Mouse (Mus musculus): ENCODE results near the gene Pla2g4a.

Pla2g4a gene

DNA sequence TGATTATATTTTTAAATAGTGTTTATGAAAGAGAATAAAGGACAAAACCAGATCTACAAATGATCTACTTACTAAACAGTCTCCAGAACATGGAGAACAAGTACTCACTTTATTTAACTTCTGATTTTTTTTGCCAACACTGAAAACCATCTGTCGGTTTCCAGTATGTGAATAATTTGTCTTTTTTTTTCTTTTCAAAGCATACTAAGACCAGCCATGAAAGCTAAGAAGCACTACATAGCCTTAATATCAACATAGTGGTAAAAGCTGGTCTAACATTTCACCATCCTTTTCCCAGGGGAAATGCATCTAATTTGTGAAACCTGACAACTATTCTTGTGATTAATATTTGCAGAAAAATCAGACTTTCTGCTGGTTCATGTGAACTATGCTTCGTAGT lies 99.5 kb downstream of the Pla2g4a start:
- DNase-seq (ENCODE audit: inconsistent age in 2 of 2, low spot score in 1 of 2) = no peak

DNA sequence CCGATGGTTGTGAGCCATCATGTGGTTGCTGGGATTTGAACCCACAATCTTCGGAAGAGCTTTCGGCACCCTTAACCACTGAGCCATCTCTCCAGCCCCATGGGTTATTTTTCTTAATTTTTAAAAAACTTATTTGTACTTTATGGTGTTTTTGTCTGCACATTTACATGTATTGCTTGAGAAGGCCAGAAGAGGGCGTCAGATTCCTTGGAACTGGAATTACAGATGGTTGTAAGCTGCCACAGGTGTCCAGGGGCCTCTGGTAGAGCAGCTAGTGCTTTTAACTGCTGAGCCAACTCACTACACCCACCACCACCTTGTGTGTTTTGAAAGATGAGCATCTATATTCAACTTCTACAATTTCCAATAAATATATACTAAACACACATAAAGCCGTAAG lies 102.4 kb downstream of the Pla2g4a start:
- DNase-seq (ENCODE audit: inconsistent age in 2 of 2, low spot score in 1 of 2) = peak in 1 of 2 experiments; percentile 35

DNA sequence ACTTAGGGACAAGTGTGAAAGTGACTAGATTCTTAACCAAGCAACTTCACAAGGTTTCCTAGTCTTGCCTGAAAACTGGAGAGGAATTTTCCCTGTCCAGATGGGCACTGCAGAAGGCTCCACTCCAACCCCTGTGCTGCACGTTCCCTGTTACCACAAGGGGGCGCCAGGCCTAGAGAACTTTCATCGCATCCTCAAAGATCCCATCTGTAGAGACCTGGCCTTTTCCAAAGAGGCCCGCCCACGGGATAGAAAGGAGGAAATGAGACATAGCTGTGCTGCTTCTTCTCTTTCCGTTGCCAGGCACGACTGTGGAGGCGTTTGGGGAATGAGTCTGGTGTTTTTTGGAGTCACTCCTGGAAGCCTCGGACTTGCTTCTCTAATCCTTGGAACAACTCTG lies 104.4 kb downstream of the Pla2g4a start:
- DNase-seq (ENCODE audit: inconsistent age in 2 of 2, low spot score in 1 of 2) = peak; percentile 60 to 90

DNA sequence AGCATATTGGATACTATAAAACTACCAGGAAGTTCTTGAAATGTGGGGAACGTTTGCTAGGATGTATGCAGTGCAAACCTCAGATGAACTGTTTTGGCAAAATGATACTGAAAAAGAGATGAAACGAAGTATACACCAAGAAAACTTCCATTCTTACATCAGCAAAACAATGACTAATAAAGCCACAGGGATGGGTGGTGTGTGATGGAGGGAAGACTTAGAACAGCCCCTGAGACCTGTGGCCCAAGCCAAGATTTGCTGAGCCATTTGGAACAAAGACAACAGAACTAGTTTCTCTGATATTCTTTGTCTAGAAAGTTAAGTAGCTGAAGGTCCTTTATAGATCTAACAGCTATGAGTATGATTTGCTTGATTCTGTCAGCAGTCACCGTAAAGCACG lies 105.5 kb downstream of the Pla2g4a start:
- no peak for DNase-seq (ENCODE audit: inconsistent age in 2 of 2, low spot score in 1 of 2)

DNA sequence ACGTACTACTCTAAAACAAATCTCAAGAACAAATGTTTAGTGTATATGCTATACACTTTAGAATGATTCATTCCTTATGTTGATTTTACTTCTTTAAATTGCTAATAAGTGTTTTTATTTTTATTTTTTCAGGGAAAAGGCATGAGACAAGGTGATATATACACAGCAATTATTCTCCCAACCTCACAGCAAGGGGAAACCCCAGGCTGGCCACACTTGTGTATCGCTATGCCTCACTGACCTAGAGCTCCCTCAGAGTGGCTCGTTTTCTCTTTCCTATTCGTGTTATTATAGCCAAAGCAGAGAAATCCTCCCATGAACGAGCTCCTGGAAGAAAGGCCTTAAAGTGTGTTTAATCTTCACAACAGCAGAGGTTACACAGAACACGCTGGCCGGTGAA lies 106.2 kb downstream of the Pla2g4a start:
- no peak for DNase-seq (ENCODE audit: inconsistent age in 2 of 2, low spot score in 1 of 2)

- DNase-seq (ENCODE audit: inconsistent age in 2 of 2, low spot score in 1 of 2) = no peak
These were observed 114.4 kb downstream of the Pla2g4a start for GRCm38 (mm10) chr1:149846655-149847054.

DNA sequence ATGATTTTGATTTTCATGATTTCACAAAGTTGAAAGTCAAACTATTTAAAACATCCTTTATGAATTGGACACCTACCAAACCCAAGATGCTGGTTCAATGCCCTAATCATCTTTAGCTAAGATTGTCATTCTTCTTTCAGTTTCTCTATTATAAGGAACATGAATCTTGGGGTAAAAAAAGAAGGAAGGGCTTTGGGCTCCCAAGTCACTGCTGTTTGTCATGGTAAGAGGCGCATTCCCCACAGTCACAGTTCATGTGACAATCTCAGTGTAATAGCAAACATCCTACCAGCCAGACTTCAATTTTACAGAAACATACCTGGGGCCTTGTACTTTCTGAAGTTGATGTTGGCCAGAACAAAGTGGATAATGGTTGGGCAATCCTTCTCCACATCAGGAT lies 119.2 kb downstream of the Pla2g4a start:
- DNase-seq (ENCODE audit: inconsistent age in 2 of 2, low spot score in 1 of 2) = no peak

DNA sequence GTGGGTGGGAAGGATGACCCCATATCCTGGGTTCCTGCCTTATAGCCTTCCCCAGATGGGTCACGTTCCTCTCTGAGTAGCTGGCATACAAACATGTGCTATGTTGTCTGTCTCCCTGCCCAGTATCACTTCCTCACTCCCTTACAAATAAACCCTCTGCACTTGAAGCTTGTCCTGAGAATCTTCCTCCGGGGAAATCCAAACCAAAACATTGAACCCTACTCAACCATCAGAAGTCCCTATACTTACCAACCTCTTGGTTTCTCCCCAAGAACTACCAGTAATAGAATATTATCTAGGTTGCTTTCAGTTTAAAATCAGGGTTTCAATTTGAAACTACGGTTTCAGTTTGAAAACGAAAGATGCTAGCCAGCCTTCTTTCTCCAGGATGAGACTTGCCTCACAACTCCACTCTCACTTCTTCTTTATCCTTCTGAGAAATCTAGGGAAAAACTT lies 120.1 kb downstream of the Pla2g4a start:
- DNase-seq (ENCODE audit: inconsistent age in 2 of 2, low spot score in 1 of 2) = no peak

DNA sequence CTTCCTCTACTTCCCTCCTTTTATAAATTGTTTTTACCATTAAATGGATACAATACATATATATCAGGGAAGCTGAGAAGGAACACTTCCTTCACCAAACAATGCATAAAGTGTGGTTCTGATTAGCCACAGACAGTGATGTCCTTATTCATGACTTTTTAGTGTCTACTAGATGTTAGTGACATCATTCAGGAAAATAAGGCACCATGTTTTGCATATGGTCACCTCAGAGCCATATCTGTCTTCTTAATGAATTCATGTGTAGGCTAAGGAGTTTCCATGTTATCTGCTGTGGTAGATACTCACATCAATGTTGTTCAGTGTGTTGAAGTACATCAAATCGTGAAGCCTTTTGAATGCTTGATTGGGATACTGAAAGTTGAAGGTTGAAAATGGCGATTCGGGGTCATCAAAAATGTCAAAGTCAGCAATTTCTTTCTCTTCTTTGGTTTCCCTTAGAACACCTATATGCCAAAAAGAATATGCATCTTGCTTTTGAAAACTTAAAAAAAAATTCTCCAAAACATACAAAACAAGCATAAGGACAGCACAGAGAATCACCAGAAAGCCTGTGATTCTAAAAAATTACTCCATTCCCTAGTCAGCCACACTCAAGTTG lies 120.7 kb downstream of the Pla2g4a start:
- DNase-seq (ENCODE audit: inconsistent age in 2 of 2, low spot score in 1 of 2) = no peak

DNA sequence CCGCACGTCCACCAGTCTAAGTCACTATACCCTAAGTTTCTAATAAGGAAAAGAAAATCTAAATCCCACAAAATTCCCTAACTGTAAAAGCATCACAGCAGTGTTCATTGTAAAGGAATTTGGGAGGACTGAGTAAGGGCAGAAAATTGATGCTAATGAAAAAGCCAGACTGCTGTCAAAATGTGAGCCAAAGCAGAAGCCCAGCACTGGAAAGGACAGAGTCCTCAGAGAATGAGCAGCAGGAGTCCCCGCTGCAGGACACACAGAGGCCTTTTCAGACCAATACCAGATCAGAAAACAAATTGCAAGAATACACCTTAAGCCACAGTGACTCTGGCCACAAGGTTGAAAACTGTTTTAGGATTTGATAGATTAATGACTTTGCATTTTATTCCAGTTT lies 124.6 kb downstream of the Pla2g4a start:
- no peak for DNase-seq (ENCODE audit: inconsistent age in 2 of 2, low spot score in 1 of 2)

GRCm38 (mm10) chr1:149833876-149834275 lies 127.2 kb downstream of the Pla2g4a start:
- no peak for DNase-seq (ENCODE audit: inconsistent age in 2 of 2, low spot score in 1 of 2)

- peak in 1 of 2 experiments; percentile 66 for DNase-seq (ENCODE audit: inconsistent age in 2 of 2, low spot score in 1 of 2)
These were observed 128.1 kb downstream of the Pla2g4a start for GRCm38 (mm10) chr1:149832952-149833351.

DNA sequence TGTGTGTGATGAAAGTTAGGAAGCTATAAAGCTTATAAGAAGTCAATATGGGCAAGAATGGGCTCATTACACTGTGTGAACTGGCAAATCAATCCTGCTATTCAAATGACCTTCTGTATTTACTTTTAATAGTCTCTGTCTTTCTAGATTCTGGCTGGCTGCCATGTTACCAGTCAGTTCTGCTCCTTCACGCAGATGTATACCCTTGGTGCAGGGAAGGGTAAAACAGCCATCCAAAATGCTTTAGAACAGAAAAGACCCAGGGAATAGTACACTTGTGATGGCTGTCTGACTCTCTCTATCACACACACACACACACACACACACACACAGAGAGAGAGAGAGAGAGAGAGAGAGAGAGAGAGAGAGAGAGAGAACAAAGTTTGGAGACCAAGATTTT lies 128.6 kb downstream of the Pla2g4a start:
- DNase-seq (ENCODE audit: inconsistent age in 2 of 2, low spot score in 1 of 2) = peak in 1 of 2 experiments; percentile 31

- no peak for DNase-seq (ENCODE audit: inconsistent age in 2 of 2, low spot score in 1 of 2)
These were observed 130.0 kb downstream of the Pla2g4a start for GRCm38 (mm10) chr1:149831100-149831499.

- DNase-seq (ENCODE audit: inconsistent age in 2 of 2, low spot score in 1 of 2) = peak in 1 of 2 experiments; percentile 76
These were observed 147.3 kb downstream of the Pla2g4a start for GRCm38 (mm10) chr1:149813616-149814345.

GRCm38 (mm10) chr1:149809527-149809926 lies 151.6 kb downstream of the Pla2g4a start:
- no peak for DNase-seq (ENCODE audit: inconsistent age in 2 of 2, low spot score in 1 of 2)

Measured in adrenal gland, adult (tissue).